Mouse (Mus musculus): Measurements from ENCODE around the gene Adam12.

Adam12 gene

GRCm38 (mm10) chr7:133923994-133924393, 308.0 kb downstream of the Adam12 start:
- WGBS, result 83% methylated on average over 6 of the region's 6 CpGs

GRCm38 (mm10) chr7:133921291-133921690, 310.7 kb downstream of the Adam12 start:
- WGBS, result 86% methylated on average over 4 of the region's 4 CpGs

- 72% methylated on average over 7 of the region's 7 CpGs for WGBS
These were observed 311.2 kb downstream of the Adam12 start for GRCm38 (mm10) chr7:133920724-133921123.

GRCm38 (mm10) chr7:133919918-133920317, 312.0 kb downstream of the Adam12 start:
- 58% methylated on average over 5 of the region's 5 CpGs for WGBS

- WGBS, result 42% methylated on average over 5 of the region's 5 CpGs
These were observed 312.6 kb downstream of the Adam12 start for GRCm38 (mm10) chr7:133919306-133919705.

GRCm38 (mm10) chr7:133916230-133916629, 315.7 kb downstream of the Adam12 start:
- 91% methylated on average over 9 of the region's 9 CpGs for WGBS

GRCm38 (mm10) chr7:133911881-133912280, 320.1 kb downstream of the Adam12 start:
- 56% methylated on average over 3 of the region's 3 CpGs for WGBS

GRCm38 (mm10) chr7:133909833-133910375, 322.0 kb downstream of the Adam12 start:
- 92% methylated on average over 7 of the region's 7 CpGs for WGBS

- WGBS, result 96% methylated on average over 4 of the region's 4 CpGs
These were observed 323.0 kb downstream of the Adam12 start for GRCm38 (mm10) chr7:133908966-133909365.

- 93% methylated on average over 4 of the region's 4 CpGs for WGBS
These were observed 332.6 kb downstream of the Adam12 start for GRCm38 (mm10) chr7:133899391-133899790.

GRCm38 (mm10) chr7:133891796-133892195, 340.1 kb downstream of the Adam12 start:
- 66% methylated on average over 4 of the region's 4 CpGs for WGBS

GRCm38 (mm10) chr7:133891298-133891697, 340.6 kb downstream of the Adam12 start:
- 94% methylated on average over 9 of the region's 9 CpGs for WGBS

GRCm38 (mm10) chr7:133889986-133890385, 342.0 kb downstream of the Adam12 start:
- 93% methylated on average over 4 of the region's 4 CpGs for WGBS

GRCm38 (mm10) chr7:133888926-133889920, 342.7 kb downstream of the Adam12 start:
- WGBS, result 87% methylated on average over 19 of the region's 19 CpGs

- 69% methylated on average over 5 of the region's 9 CpGs for WGBS
These were observed 347.1 kb downstream of the Adam12 start for GRCm38 (mm10) chr7:133884759-133885431.

GRCm38 (mm10) chr7:133879761-133880160, 352.2 kb downstream of the Adam12 start:
- 96% methylated on average over 8 of the region's 8 CpGs for WGBS

GRCm38 (mm10) chr7:133876646-133877342, 355.2 kb downstream of the Adam12 start:
- 87% methylated on average over 17 of the region's 17 CpGs for WGBS

- 85% methylated on average over 3 of the region's 3 CpGs for WGBS
These were observed 355.8 kb downstream of the Adam12 start for GRCm38 (mm10) chr7:133876139-133876538.

GRCm38 (mm10) chr7:133872701-133873100, 359.2 kb downstream of the Adam12 start:
- WGBS, result 90% methylated on average over 5 of the region's 5 CpGs

- 89% methylated on average over 4 of the region's 4 CpGs for WGBS
These were observed 361.7 kb downstream of the Adam12 start for GRCm38 (mm10) chr7:133870265-133870664.

GRCm38 (mm10) chr7:133863684-133864083, 368.3 kb downstream of the Adam12 start:
- WGBS, result 55% methylated on average over 4 of the region's 4 CpGs

- WGBS, result 87% methylated on average over 3 of the region's 3 CpGs
These were observed 368.8 kb downstream of the Adam12 start for GRCm38 (mm10) chr7:133863151-133863550.

Data from cerebral cortex, adult 2 months (tissue).